Mouse (Mus musculus) olfactory bulb, adult 2 months (tissue): ENCODE measurements around the gene Olfr740. TPM values are rescaled to one million over a fixed set of nuclear protein-coding genes. Genes with fewer than 3 reads are reported as not detected.

Experiments used
- H3K27ac ChIP-seq: fragments of 200-500 bp; 2 replicates; pipeline ENCODE4 v1.5.1; 2012; ENCODE audit warnings: low read depth, low read length; ENCODE audit not compliant: insufficient read depth
- H3K4me1 ChIP-seq: fragments of 200-500 bp; 2 replicates; pipeline ENCODE4 v1.6.1; 2012; ENCODE audit warnings: low read length; ENCODE audit not compliant: control insufficient read depth, insufficient read depth
- H3K4me3 ChIP-seq: fragments of 200-500 bp; 2 replicates; pipeline ENCODE4 v1.5.1; 2012; ENCODE audit warnings: mild to moderate bottlenecking, low read depth, low read length, moderate library complexity; ENCODE audit not compliant: insufficient read depth
- CTCF ChIP-seq: fragments of 200-500 bp; IDR thresholded peaks from 2 replicates; pipeline ENCODE4 v1.5.1; 2012; ENCODE audit warnings: low read depth, mild to moderate bottlenecking, low read length, moderate library complexity; ENCODE audit not compliant: insufficient read depth
- POLR2A ChIP-seq: fragments of 200-500 bp; IDR thresholded peaks from 2 replicates; pipeline ENCODE4 v1.6.1; 2012; ENCODE audit warnings: mild to moderate bottlenecking, low read depth, low read length, moderate library complexity; ENCODE audit not compliant: insufficient read depth
- WGBS: fragments of 180-500 bp; shearing (Covaris S2); methylation state at CpG from one replicate; pipeline ENCODE4 v1.1.7; 2018; 5-methylcytosine and 5-hydroxymethylcytosine counted together
- polyA plus RNA-seq: library from polyadenylated mRNA; stranded (reverse); fragments of >200 nt; gene quantifications from 2 replicates; pipeline ENCODE4 v1.2.4, GENCODE M21; 2012; ENCODE audit warnings: low replicate concordance; ENCODE audit not compliant: missing spikeins, insufficient read depth, insufficient read length

The Olfr740 gene
- not detected in 2 replicates for polyA plus RNA-seq

DNA sequence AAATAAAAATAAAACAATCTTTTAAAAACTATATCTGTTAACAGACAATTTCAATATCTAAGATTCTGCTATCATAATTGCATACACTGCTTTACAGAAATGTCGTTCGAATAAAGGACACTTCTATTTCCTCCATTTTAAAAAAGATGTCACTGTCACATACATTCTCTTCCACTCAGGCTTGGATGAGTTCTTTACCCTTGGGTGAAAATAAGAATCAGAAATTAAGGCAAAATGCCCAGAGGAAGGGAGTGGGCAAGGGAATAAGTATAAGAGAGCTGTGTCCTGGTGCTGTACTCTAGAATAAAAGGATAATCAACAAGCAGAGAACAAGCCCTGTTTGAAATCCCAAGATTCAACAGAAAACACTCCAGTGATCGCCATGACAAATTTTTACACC is at the start of gene Olfr740:
Gene Olfr740 (plus strand): TSS at position 301 of the 400 bp plus-strand sequence.
- WGBS, result 84% methylated on average over 3 of the region's 3 CpGs
- TF ChIP-seq CTCF (no peak), POLR2A (no peak)
- H3K4me3 ChIP-seq, result no peak within 1 kb of the TSS
- no peak within 1 kb of the TSS for H3K27ac ChIP-seq
- H3K4me1 ChIP-seq, result no peaks in the 10 kb centered on the region

DNA sequence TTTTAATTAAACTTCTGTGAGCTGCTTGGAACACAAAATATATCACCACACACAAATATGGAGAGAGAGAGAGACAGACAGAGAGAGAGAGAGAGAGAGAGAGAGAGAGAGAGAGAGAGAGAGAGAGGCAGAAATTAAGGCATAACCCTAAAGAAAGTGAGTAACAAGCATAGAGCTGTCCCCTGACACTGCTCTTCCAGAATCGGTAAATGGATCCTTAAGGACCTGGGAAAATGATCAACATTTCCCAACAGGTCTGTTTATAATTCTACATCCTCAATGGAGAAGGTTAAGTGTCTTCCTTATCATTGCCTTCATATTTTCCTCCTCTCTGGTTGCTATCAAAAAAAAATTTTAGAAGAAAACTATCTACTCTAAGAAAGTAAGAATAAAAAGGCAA is 38.1 kb upstream of the Olfr740 start, which contains the start of gene Olfr738:
Gene Olfr738 (plus strand): TSS at position 301 of the 400 bp plus-strand sequence.
- 92% methylated on average over 1 of the region's 1 CpGs for WGBS
- TF ChIP-seq CTCF (no peak), POLR2A (no peak)

DNA sequence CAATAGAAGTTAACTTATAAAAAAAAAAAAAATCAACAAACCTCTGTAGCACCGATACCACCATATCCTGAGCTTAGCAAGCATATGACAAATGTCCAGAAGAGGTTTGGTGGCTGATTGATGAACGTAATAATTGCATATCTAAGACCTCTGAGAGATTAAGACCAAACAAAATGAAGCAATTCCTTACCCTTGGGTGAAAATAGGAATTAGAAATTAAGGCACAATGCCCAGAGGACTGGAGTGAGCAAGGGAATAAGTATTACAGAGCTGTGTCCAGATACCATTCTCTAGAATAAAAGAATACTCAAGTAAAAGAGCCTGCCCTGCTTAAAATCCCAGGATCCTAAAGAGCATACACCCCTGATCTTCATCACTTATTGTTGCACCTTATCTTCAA is 27.0 kb upstream of the Olfr740 start, which contains the start of gene Olfr739:
Gene Olfr739 (plus strand): TSS at position 301 of the 400 bp plus-strand sequence.
- H3K4me1 ChIP-seq, result no peaks in the 10 kb centered on the region
- TF ChIP-seq POLR2A, result no peak
- TF ChIP-seq CTCF, result no peak
- 67% methylated on average over 2 of the region's 2 CpGs for WGBS
- H3K4me3 ChIP-seq, result no peak within 1 kb of the TSS
- no peak within 1 kb of the TSS for H3K27ac ChIP-seq

More for the DNA sequence above, 38.1 kb upstream of the Olfr740 start, which contains the start of gene Olfr738:
- Histone ChIP-seq H3K27ac (no peak within 1 kb of the TSS), H3K4me1 (no peaks in the 10 kb centered on the region), H3K4me3 (no peak within 1 kb of the TSS)

DNA sequence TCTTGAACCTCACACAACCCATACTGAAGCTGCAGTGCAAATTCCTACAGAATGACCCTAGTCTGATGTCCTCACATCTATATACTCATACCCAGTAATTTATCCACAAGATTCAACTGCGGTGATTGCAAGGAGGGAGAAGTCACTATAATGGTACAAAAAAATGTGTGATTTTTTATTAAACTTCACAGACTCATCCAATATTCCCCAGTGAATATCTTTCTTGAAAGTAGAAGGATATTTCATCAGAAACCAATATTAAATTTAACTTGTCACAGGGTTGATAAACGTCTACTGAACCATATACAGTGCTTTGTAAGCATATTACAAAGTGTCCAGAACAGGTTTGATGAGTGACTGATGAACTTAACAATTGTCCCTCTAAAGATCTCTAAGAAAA is 27.1 kb downstream of the Olfr740 start, which contains the start of gene Olfr741:
Gene Olfr741 (plus strand): TSS at position 301 of the 400 bp plus-strand sequence.
- 72% methylated on average over 2 of the region's 2 CpGs for WGBS
- Histone ChIP-seq H3K4me1 (no peaks in the 10 kb centered on the region), H3K4me3 (no peak within 1 kb of the TSS), H3K27ac (no peak within 1 kb of the TSS)
- TF ChIP-seq POLR2A (no peak), CTCF (no peak)

DNA sequence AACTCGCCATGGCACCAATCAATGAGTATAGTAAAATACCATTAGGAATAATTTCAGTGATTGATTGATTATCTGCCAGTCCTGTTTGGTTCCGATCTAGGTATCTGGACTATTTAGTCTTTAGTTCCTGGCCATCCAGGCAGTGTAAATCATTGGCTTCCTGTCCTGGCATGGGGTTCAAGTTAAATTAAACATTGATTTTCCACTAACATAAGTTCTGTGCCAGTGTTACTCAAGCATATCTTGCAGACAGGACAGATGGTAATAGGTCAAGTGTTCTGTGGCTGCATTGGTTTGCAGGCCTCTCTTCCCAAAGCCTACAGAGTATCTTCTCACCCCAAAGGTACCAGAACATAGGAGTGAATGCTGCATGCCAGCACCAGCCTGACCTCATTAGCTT is 33.1 kb downstream of the Olfr740 start:
- no peak for TF ChIP-seq POLR2A
- TF ChIP-seq CTCF, result no peak
- WGBS, result 83% methylated on average over 2 of the region's 2 CpGs
- Histone ChIP-seq H3K27ac (no peak overlapping the region), H3K4me1 (no peaks in the 10 kb centered on the region), H3K4me3 (no peak overlapping the region)

DNA sequence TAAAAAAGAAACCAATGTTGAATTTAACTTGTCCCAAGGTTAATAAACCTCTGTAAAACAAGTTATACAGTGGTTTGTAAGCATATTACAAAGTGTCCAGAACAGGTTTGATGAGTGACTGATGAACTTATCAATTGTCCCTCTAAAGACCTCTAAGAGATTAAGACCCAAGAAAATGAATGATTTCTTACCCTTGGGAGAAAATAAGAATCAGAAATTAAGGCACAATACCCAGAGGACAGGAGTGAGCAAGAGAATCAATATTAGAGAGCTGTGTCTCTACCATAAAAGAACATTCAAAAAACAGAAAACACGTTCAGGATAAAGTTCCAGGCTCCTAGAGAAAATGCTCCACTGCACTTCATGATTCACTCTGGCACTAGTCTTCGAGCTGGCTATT is 58.0 kb downstream of the Olfr740 start, which contains the start of gene Olfr742:
Gene Olfr742 (plus strand): TSS at position 301 of the 400 bp plus-strand sequence.
- 46% methylated on average over 2 of the region's 2 CpGs for WGBS
- H3K4me3 ChIP-seq, result no peak within 1 kb of the TSS
- TF ChIP-seq POLR2A, result no peak
- TF ChIP-seq CTCF, result no peak
- H3K4me1 ChIP-seq, result no peaks in the 10 kb centered on the region
- no peak within 1 kb of the TSS for H3K27ac ChIP-seq

Other genes starting within 250 kb of the Olfr740 start
- gene Olfr731, start 203.7 kb upstream of the Olfr740 start, polyA plus RNA-seq, result not detected in 2 replicates
- gene Olfr732, start 161.3 kb upstream of the Olfr740 start, polyA plus RNA-seq, result not detected in 2 replicates
- gene Olfr733, start 144.0 kb upstream of the Olfr740 start, polyA plus RNA-seq, result not detected in 2 replicates
- not detected in 2 replicates for gene Olfr734, start 118.8 kb upstream of the Olfr740 start, polyA plus RNA-seq
- not detected in 2 replicates for gene Olfr735, start 96.7 kb upstream of the Olfr740 start, polyA plus RNA-seq
- gene Tlr11, start 87.6 kb upstream of the Olfr740 start, polyA plus RNA-seq, result not detected in 2 replicates
- gene Olfr736, start 64.4 kb upstream of the Olfr740 start, polyA plus RNA-seq, result not detected in 2 replicates
- gene Olfr738, start 38.0 kb upstream of the Olfr740 start, polyA plus RNA-seq, result not detected in 2 replicates
- gene Olfr739, start 26.9 kb upstream of the Olfr740 start, polyA plus RNA-seq, result not detected in 2 replicates
- not detected in 2 replicates for gene Olfr741, start 27.2 kb downstream of the Olfr740 start, polyA plus RNA-seq
- not detected in 2 replicates for gene Olfr742, start 58.1 kb downstream of the Olfr740 start, polyA plus RNA-seq
- gene Olfr743, start 76.3 kb downstream of the Olfr740 start, polyA plus RNA-seq, result not detected in 2 replicates
- gene Olfr744, start 169.3 kb downstream of the Olfr740 start, polyA plus RNA-seq, result not detected in 2 replicates
- not detected in 2 replicates for gene Olfr745, start 193.8 kb downstream of the Olfr740 start, polyA plus RNA-seq
- gene Olfr746, start 201.5 kb downstream of the Olfr740 start, polyA plus RNA-seq, result not detected in 2 replicates
- gene Olfr747, start 247.7 kb downstream of the Olfr740 start, polyA plus RNA-seq, result not detected in 2 replicates